Mouse (Mus musculus): Measurements from ENCODE around the gene Ankrd54.

- TF ChIP-seq ZC3H11A (IDR thresholded peaks at IDR 0.05; ENCODE audit: borderline replicate concordance, low read depth, low read length) = no peak
- no peak for TF ChIP-seq CHD2 (IDR thresholded peaks at IDR 0.05; ENCODE audit: low read depth, low read length)
- TF ChIP-seq HCFC1 (IDR thresholded peaks at IDR 0.05; ENCODE audit: borderline replicate concordance, insufficient read depth, low read length) = no peak
- no peak for TF ChIP-seq ZNF384 (IDR thresholded peaks at IDR 0.05; ENCODE audit: low read depth, low read length)
- TF ChIP-seq MAFK (IDR thresholded peaks at IDR 0.05; ENCODE audit: insufficient read depth, low read depth, low read length) = no peak
Observed at GRCm38 (mm10) chr15:79060887-79061565, 1.7 kb downstream of the Ankrd54 start.
